Mouse (Mus musculus): Measurements from ENCODE around the gene Ap1m2. TPM values are rescaled to one million over a fixed set of nuclear protein-coding genes. Genes with fewer than 3 reads are reported as not detected.
"Not testable (repeated sequence)": the region's sequence is repeated elsewhere in the genome, so short reads cannot be mapped to it uniquely, and the experiment has no call there.

The Ap1m2 gene
- polyA plus RNA-seq, 1 experiment from 2014 or later, result 0.91 TPM

DNA sequence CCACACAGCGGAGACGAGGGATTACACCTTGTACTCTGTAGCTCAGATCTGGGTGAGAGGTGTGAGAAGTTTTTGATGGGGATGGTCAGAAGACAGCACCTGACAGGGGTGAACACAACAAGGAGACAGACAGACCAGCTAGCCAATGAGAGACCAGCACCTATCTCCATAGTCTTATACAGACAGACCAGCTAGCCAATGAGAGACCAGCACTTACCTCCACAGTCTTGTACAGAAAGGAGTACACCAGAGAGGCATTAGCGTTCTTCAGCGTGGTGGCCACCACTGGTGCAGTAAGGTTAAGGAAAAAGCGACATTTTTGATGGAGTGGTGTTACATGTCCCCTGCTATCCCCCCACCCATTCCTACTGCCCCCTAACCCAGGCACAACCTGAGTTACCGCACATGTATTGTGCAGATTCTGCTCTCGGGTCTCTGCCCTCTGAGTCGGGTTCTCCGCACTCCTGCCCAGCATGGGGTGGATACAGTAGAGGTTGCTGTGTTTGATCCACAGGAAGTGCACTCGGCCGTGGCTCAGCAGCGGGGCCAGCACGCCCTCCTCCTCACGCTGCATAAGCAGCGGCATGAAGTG, 2.9 kb downstream of the Ap1m2 start:
- no peak overlapping the region for H3K4me2 ChIP-seq (ENCODE audit: low read length)
- 76% methylated on average over 15 of the region's 15 CpGs for WGBS
- H3K9ac ChIP-seq (ENCODE audit: low read length), result no peak overlapping the region
- H3K9me3 ChIP-seq (replicated peaks; ENCODE audit: control insufficient read depth, low read length), result no peaks in the 10 kb centered on the region
- H3K27ac ChIP-seq (ENCODE audit: low read depth, low read length), result no peak overlapping the region
- ATAC-seq (peak; percentile 44; the same call in 1 of the 2 replicates), DNase-seq (ENCODE audit: low spot score) (no peak)
- peaks cover 14% of the 10 kb centered on the region for H3K27me3 ChIP-seq (replicated peaks; ENCODE audit: control insufficient read depth, insufficient read depth, low read length)
- no peaks in the 10 kb centered on the region for H3K36me3 ChIP-seq (ENCODE audit: control insufficient read depth, insufficient read depth, low read length)
- H3K4me1 ChIP-seq (ENCODE audit: control insufficient read depth, insufficient read depth, low read length), result no peaks in the 10 kb centered on the region
- no peak overlapping the region for H3K4me3 ChIP-seq (ENCODE audit: low read depth, low read length)

DNA sequence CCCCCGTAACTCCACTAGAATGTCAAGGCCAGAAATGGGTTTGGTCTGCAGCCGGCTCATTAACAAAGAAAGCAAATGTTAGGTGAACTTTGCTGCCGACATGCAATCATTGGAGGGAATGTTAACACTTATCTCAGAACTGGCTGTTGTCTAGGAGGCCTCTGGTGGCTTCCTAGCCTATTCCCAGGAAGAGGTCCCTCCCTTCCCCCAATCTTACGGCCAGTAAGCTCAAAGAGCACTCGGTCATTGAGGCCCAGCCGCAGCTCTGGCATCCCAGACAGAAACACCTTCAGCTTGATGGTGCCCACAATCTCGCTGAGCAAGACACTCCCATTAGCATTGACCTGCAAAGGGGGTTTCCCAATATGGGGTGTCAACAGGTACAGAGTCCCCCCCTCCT, 7.1 kb downstream of the Ap1m2 start:
- DNase-seq (ENCODE audit: low spot score) (no peak), ATAC-seq (no peak)
- H3K4me1 ChIP-seq (ENCODE audit: control insufficient read depth, insufficient read depth, low read length), result no peaks in the 10 kb centered on the region
- H3K27ac ChIP-seq (ENCODE audit: low read depth, low read length), result no peak overlapping the region
- WGBS, result 85% methylated on average over 7 of the region's 7 CpGs
- no peaks in the 10 kb centered on the region for H3K27me3 ChIP-seq (replicated peaks; ENCODE audit: control insufficient read depth, insufficient read depth, low read length)
- H3K4me2 ChIP-seq (ENCODE audit: low read length), result no peak overlapping the region
- no peaks in the 10 kb centered on the region for H3K36me3 ChIP-seq (ENCODE audit: control insufficient read depth, insufficient read depth, low read length)
- no peaks in the 10 kb centered on the region for H3K9me3 ChIP-seq (replicated peaks; ENCODE audit: control insufficient read depth, low read length)
- no peak overlapping the region for H3K4me3 ChIP-seq (ENCODE audit: low read depth, low read length)
- no peak overlapping the region for H3K9ac ChIP-seq (ENCODE audit: low read length)

DNA sequence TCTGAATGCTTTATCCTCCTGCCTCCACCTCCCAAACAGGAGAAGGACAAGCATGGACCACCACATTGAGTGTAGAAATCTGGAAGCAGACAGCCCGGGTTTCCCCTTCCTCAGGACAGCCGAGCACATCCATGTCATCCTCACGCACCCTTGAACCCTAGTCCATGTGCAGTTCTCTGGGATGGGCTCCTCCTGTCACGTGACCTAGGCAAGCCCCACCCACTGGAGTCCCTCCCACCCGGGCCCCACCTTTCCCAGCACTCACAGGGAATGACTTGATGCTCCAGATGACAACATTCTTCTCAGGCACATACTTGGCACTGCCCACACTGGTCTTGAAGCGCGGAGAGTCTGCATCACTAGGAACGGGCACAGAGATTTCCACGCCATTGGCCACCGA, 13.1 kb downstream of the Ap1m2 start:
- no peak overlapping the region for H3K27ac ChIP-seq (ENCODE audit: low read depth, low read length)
- H3K4me2 ChIP-seq (ENCODE audit: low read length), result no peak overlapping the region
- WGBS, result 81% methylated on average over 10 of the region's 10 CpGs
- H3K27me3 ChIP-seq (replicated peaks; ENCODE audit: control insufficient read depth, insufficient read depth, low read length), result no peaks in the 10 kb centered on the region
- H3K4me1 ChIP-seq (ENCODE audit: control insufficient read depth, insufficient read depth, low read length), result no peaks in the 10 kb centered on the region
- H3K4me3 ChIP-seq (ENCODE audit: low read depth, low read length), result no peak overlapping the region
- H3K9me3 ChIP-seq (replicated peaks; ENCODE audit: control insufficient read depth, low read length), result no peaks in the 10 kb centered on the region
- ATAC-seq, result no peak
- no peak overlapping the region for H3K9ac ChIP-seq (ENCODE audit: low read length)
- no peak for DNase-seq (ENCODE audit: low spot score)
- no peaks in the 10 kb centered on the region for H3K36me3 ChIP-seq (ENCODE audit: control insufficient read depth, insufficient read depth, low read length)

DNA sequence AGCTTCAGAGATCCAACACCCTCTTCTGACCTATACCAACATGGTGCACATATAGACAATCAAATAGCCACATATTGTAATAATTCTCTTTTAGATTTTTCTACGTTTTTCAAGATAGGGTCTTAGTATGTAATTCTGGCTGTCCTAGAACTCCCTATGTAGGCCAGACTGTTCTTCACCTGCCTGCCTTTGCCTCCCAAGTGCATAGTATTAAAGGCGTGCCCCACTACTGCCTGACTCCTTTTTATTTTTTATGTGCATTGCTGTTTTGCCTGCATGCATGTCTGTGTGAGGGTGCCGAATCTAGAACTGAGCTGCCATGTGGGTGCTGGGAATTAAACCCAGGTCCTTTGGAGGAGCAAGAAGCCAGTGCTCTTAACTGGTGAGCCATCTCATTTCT, 19.9 kb downstream of the Ap1m2 start:
- Histone ChIP-seq H3K4me3 (ENCODE audit: low read depth, low read length) (no peak overlapping the region), H3K4me2 (ENCODE audit: low read length) (no peak overlapping the region), H3K27ac (ENCODE audit: low read depth, low read length) (no peak overlapping the region), H3K9me3 (replicated peaks; ENCODE audit: control insufficient read depth, low read length) (no peaks in the 10 kb centered on the region), H3K9ac (ENCODE audit: low read length) (no peak overlapping the region), H3K4me1 (ENCODE audit: control insufficient read depth, insufficient read depth, low read length) (peaks cover 15% of the 10 kb centered on the region), H3K27me3 (replicated peaks; ENCODE audit: control insufficient read depth, insufficient read depth, low read length) (no peaks in the 10 kb centered on the region), H3K36me3 (ENCODE audit: control insufficient read depth, insufficient read depth, low read length) (no peaks in the 10 kb centered on the region)
- 91% methylated on average over 3 of the region's 3 CpGs for WGBS
- ATAC-seq (no peak), DNase-seq (ENCODE audit: low spot score) (no peak)

DNA sequence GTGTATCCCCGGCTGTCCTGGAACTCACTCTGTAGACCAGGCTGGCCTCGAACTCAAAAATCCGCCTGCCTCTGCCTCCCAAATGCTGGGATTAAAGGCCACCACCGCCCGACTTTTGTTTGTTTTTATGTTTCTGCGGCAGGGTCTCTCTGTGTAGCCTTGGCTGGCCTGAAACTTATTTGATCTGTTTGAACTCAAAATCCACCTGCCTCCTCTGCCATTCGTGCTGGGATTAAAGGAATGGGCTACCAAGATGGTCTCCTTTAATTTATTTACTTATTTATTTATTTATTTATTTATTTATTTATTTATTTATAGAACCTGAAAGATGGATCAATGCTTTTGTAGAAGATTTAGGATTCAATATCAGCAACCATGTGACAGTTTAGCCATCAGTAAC, 20.3 kb downstream of the Ap1m2 start:
- not testable (repeated sequence) for ATAC-seq
- WGBS, result 8% methylated on average over 7 of the region's 7 CpGs
- peak overlapping the region; percentile 58 for H3K27ac ChIP-seq (ENCODE audit: low read depth, low read length)

DNA sequence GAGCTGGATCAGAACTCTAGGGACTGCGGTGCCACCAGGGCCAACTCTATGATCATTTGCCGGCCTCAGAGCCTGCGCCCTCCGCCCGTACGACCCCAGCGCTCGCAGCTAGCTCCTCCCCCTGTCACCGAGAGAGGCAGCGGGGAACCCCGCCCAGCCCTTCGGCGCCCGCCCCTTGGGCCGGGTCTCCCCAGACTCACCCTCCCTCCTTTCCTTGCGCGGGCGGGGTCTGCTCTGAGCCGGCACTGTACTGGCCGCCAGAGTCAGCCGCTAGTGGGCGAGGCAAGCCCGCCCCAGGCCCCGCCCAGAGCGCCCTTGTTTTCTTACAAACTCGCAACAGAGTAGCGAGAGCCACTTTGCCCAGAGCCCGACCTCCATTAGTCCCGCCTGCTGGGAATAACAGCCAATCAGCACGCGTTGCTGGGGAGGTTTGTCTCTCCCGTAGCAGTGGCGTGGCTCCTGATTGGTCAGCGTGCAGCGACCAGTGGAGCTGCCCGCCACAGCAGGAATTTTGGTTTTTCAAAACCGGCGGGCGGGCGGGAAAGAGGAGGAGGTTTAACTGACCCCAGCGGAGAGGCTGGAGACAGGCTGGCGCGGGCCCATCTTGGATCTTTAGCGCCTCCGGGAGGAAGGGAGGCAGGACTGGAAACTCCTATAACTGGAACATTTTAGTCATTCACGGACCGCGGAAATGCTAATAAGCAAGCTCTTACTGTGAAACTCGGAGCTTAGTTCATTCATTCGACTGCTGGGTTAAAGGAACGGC, 20.9 kb downstream of the Ap1m2 start, which contains the start of gene Cdkn2d:
Gene Cdkn2d, minus strand, starts transcription at position 386 of the 766 bp plus-strand sequence.
- Histone ChIP-seq H3K4me2 (ENCODE audit: low read length) (peak within 1 kb of the TSS; percentile 59), H3K4me1 (ENCODE audit: control insufficient read depth, insufficient read depth, low read length) (peaks cover 24% of the 10 kb centered on the region), H3K36me3 (ENCODE audit: control insufficient read depth, insufficient read depth, low read length) (no peaks in the 10 kb centered on the region), H3K27me3 (replicated peaks; ENCODE audit: control insufficient read depth, insufficient read depth, low read length) (no peaks in the 10 kb centered on the region), H3K9ac (ENCODE audit: low read length) (peak within 1 kb of the TSS; percentile 84), H3K4me3 (ENCODE audit: low read depth, low read length) (peak within 1 kb of the TSS; percentile 73), H3K9me3 (replicated peaks; ENCODE audit: control insufficient read depth, low read length) (no peaks in the 10 kb centered on the region), H3K27ac (ENCODE audit: low read depth, low read length) (peak within 1 kb of the TSS; percentile 80)
- ATAC-seq (peak; percentile 95), DNase-seq (ENCODE audit: low spot score) (peak; percentile 100)
- under 1% methylated on average over 48 of the region's 51 CpGs for WGBS

More for the DNA sequence above, 20.3 kb downstream of the Ap1m2 start:
- peak overlapping the region; percentile 59 for H3K4me2 ChIP-seq (ENCODE audit: low read length)
- not testable (repeated sequence) for H3K9me3 ChIP-seq (replicated peaks; ENCODE audit: control insufficient read depth, low read length); DNase-seq (ENCODE audit: low spot score); H3K27me3 ChIP-seq (replicated peaks; ENCODE audit: control insufficient read depth, insufficient read depth, low read length); H3K36me3 ChIP-seq (ENCODE audit: control insufficient read depth, insufficient read depth, low read length)
- peaks cover 19% of the 10 kb centered on the region for H3K4me1 ChIP-seq (ENCODE audit: control insufficient read depth, insufficient read depth, low read length)
- H3K4me3 ChIP-seq (ENCODE audit: low read depth, low read length), result peak overlapping the region; percentile 73
- peak overlapping the region; percentile 41 for H3K9ac ChIP-seq (ENCODE audit: low read length)

DNA sequence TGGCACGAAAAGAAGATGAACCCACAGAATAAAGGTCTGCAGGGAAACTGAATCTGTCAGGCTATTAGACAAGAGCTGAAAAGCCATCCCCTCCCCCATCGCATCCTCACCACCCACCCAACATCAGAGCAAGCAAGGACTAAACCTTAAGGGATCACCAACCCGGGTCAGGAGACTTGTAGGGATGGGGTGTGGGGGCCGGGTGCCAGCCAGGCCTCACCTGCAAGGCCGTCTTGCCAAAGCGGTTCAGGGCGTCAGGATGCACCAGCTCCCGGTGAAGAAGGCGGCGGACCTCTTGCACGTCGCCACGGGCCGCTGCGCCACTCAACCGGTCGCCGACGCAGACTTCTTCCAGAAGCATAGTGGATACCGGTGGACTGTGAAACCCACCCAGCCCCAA, 21.5 kb downstream of the Ap1m2 start:
- WGBS, result under 1% methylated on average over 20 of the region's 20 CpGs
- 0 out of 2 replicates have a peak, but pooled peaks cover 2% of the 10 kb centered on the region for H3K36me3 ChIP-seq (ENCODE audit: control insufficient read depth, insufficient read depth, low read length)
- H3K9ac ChIP-seq (ENCODE audit: low read length), result peak overlapping the region; percentile 84
- DNase-seq (ENCODE audit: low spot score), result no peak
- H3K27ac ChIP-seq (ENCODE audit: low read depth, low read length), result peak overlapping the region; percentile 80
- H3K4me1 ChIP-seq (ENCODE audit: control insufficient read depth, insufficient read depth, low read length), result peaks cover 24% of the 10 kb centered on the region
- no peak for ATAC-seq
- H3K9me3 ChIP-seq (replicated peaks; ENCODE audit: control insufficient read depth, low read length), result no peaks in the 10 kb centered on the region
- H3K4me3 ChIP-seq (ENCODE audit: low read depth, low read length), result peak overlapping the region; percentile 73
- peak overlapping the region; percentile 59 for H3K4me2 ChIP-seq (ENCODE audit: low read length)
- H3K27me3 ChIP-seq (replicated peaks; ENCODE audit: control insufficient read depth, insufficient read depth, low read length), result no peaks in the 10 kb centered on the region

DNA sequence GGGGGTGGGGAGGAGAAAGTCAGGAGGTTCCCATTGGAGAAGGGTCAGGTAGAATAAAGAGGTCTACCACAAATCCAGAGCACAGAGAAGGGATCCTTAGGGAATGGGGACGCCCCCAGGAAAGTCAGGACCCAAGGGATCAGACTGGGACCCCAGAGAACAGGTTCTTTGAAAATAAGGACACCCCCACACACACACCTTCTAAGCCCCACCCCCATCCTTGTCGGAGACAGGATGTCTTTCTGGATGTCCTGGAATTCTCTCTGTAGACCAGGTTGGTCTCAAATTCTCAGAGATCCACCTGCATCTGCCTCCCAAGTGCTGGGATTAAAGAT, 22.8 kb downstream of the Ap1m2 start:
- H3K4me3 ChIP-seq (ENCODE audit: low read depth, low read length), result no peak overlapping the region
- ATAC-seq, result no peak

More for the DNA sequence above, 22.8 kb downstream of the Ap1m2 start:
- H3K9me3 ChIP-seq (replicated peaks; ENCODE audit: control insufficient read depth, low read length), result no peaks in the 10 kb centered on the region
- H3K4me1 ChIP-seq (ENCODE audit: control insufficient read depth, insufficient read depth, low read length), result peaks cover 24% of the 10 kb centered on the region
- 76% methylated on average over 2 of the region's 2 CpGs for WGBS
- H3K27me3 ChIP-seq (replicated peaks; ENCODE audit: control insufficient read depth, insufficient read depth, low read length), result no peaks in the 10 kb centered on the region
- peak overlapping the region; percentile 66 for H3K4me2 ChIP-seq (ENCODE audit: low read length)
- H3K27ac ChIP-seq (ENCODE audit: low read depth, low read length), result no peak overlapping the region
- H3K36me3 ChIP-seq (ENCODE audit: control insufficient read depth, insufficient read depth, low read length), result peaks cover 14% of the 10 kb centered on the region
- H3K9ac ChIP-seq (ENCODE audit: low read length), result no peak overlapping the region
- no peak for DNase-seq (ENCODE audit: low spot score)

Data from forebrain, embryonic 14.5 days (tissue).